Mouse (Mus musculus): Measurements from ENCODE around the gene Tmem43. TPM values are rescaled to one million over a fixed set of nuclear protein-coding genes. Genes with fewer than 3 reads are reported as not detected.

The Tmem43 gene
- polyA plus RNA-seq (2016; fragmentation: Nextera tagmentation; extraction: Ambion mirVana), result 72.0 and 74.8 TPM in 2 replicates

DNA sequence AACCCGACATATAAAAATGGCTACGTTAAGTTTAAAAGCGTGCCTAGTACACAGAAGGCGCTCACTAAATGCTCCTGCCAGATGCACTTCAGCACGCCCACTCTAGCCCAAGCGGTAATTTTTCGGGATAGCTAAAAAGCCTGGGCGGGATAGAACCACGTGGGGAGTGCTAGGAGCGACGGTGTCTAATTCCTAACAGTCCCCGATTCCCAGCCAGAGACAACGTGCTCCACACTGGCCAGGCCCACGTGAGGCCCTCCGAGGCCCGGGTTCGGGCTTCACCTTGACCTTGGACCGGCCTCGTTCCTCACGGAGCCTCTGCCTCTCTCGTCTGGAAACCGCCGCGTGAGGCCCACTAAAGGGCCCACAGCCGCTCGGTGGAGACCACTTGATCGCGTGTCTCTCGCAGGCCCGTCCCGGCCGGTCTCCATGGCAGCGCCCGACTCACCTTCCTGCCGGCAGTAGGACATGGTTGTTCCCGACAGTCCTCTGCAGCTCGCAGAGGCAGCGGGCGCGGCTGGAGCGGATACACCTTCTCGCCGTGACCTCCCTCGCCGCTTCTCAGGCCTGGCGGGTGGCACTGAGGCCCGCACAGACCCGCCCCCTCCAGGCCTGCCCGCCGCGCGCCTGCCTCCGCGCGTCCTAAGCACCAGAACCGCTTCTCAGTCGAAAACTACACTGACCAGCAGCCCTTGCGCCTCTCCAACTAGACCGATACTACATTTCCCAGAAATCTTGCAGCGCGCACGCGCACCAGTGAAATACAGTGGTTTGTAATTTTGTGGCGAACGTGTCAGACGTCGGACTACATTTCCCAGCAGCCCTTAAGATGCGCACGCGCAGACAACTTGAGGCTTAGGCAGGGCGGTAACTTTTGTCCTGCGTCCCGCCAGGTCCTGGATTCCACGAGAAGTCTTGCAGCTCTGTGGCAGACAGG is at the start of gene Tmem43, which contains the start of gene Chchd4:
TSS of gene Tmem43 (plus strand) at position 836 of the 937 bp plus-strand sequence.
TSS of gene Chchd4 (minus strand) at position 679 of the 937 bp plus-strand sequence.
- WGBS, result under 1% methylated on average over 74 of the region's 74 CpGs
- Histone ChIP-seq H3K27ac (replicated peaks) (peak within 1 kb of the TSS; percentile 88), H3K36me3 (peaks cover 54% of the 10 kb centered on the region), H3K9me3 (replicated peaks) (no peaks in the 10 kb centered on the region), H3K4me3 (peak within 1 kb of the TSS; percentile 90), H3K27me3 (ENCODE audit: low read depth, poor library complexity, severe bottlenecking) (no peaks in the 10 kb centered on the region), H3K4me1 (peaks cover 41% of the 10 kb centered on the region)
- DNase-seq (ENCODE audit: low spot score), result peak; percentile 98

DNA sequence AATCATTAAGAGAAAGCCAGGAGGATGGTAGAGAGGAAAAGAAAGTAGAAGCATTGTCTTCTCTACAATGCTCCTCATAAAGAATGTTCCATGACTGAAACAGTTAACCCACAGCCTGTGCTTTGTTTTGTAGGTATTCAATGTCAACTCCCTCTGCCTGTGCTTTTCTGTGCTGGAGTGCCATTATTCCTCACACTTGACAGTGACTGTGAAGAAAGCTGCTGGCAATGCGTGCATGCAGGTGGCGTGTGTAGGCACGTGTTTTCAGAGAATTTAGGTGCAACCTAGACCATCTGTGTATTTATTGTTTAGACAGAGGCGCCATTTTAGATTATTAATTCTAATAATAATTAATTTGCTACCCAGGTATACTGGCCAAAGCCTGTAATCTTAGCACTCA is 49.4 kb upstream of the Tmem43 start:
- Histone ChIP-seq H3K4me3 (no peak overlapping the region), H3K27me3 (ENCODE audit: low read depth, poor library complexity, severe bottlenecking) (peaks cover 9% of the 10 kb centered on the region; the same call in 1 of the 2 replicates), H3K27ac (replicated peaks) (no peak overlapping the region), H3K36me3 (no peaks in the 10 kb centered on the region), H3K9me3 (replicated peaks) (no peaks in the 10 kb centered on the region), H3K4me1 (no peaks in the 10 kb centered on the region)
- no peak for DNase-seq (ENCODE audit: low spot score)
- 76% methylated on average over 4 of the region's 4 CpGs for WGBS

DNA sequence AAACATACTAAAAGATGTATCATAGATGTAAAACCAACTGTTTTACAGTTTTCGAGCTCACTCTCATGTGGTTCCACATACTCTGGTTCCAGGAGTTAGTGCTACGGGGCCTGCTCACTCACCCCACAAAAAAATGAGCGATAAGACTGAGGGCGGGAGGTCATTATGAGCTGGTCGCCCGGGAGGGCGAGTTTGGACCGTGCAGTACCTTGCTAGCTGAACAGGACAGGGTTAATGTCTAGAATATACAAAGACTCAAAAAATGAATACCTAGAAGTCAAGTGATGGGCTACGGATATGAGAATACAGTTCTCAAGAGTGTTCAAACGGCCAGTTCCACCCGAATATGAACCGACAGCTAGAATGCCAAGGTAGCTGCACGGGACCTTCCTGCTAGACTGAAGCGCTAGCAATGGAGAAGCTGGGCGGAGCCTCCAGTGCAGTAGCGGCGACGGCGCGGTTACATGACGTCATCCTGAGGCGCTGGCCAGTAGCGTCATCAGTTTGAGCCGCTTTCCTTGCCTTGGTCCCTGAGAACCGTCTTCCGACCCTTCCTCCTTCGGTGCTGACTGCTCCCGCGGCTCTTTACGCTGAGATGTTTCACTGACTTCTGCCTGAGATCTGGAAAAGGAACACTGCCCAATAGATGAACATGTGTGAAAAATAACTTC is 32.9 kb upstream of the Tmem43 start:
- peaks cover 13% of the 10 kb centered on the region for H3K4me1 ChIP-seq
- H3K27me3 ChIP-seq (ENCODE audit: low read depth, poor library complexity, severe bottlenecking), result peaks cover 11% of the 10 kb centered on the region
- no peaks in the 10 kb centered on the region for H3K9me3 ChIP-seq (replicated peaks)
- 2% methylated on average over 30 of the region's 30 CpGs for WGBS
- H3K36me3 ChIP-seq, result no peaks in the 10 kb centered on the region
- H3K4me3 ChIP-seq, result peak overlapping the region; percentile 76
- DNase-seq (ENCODE audit: low spot score), result peak; percentile 95
- peak overlapping the region; percentile 81 for H3K27ac ChIP-seq (replicated peaks)

DNA sequence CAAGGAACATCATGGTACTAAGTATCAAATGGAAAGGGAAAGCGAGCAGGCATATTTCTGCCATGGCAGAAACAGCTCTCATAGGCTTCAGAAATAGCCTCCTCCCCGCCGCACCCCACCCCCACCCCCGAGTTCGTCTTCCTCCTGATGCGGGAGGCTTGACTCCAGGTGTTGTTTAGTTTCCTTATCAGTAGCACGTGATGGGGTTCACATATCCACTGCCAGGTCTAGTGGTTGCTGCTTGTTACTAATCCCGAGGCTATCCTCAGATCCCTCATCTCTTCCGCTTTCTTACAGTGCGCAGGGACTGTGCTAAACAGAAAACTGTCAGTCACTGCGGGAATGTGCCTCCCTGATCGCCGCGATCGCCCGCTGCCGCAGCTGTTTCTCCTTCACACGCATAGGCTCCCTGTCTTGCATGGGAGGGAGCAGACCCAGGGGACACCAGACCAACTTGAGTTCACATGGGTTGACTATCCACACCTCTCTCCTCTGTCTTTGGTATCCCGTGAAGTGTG is 32.3 kb upstream of the Tmem43 start:
- Histone ChIP-seq H3K4me1 (peaks cover 13% of the 10 kb centered on the region), H3K9me3 (replicated peaks) (no peaks in the 10 kb centered on the region), H3K27ac (replicated peaks) (peak overlapping the region; percentile 81), H3K27me3 (ENCODE audit: low read depth, poor library complexity, severe bottlenecking) (peaks cover 9% of the 10 kb centered on the region), H3K36me3 (no peaks in the 10 kb centered on the region), H3K4me3 (peak overlapping the region; percentile 76)
- WGBS, result 6% methylated on average over 19 of the region's 19 CpGs
- no peak for DNase-seq (ENCODE audit: low spot score)

DNA sequence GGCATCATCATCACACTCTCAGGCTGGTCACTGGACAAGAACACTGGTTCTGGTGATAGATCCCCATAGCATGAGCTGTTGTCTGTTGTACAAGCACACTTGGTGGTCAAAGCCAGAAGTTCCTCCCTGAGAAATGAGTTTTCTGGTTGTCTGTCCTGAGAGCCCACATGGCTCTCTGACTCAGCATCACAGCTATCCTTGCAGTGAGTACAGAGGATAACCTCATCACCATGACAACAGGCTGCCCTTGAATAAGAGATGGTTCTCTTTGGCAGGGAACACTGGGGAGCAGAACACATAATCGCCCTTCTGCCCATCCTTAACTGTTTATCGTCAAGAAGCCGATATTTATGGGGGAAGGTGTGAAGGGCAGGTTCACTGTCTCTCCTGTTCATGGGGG is 28.2 kb upstream of the Tmem43 start:
- Histone ChIP-seq H3K27ac (replicated peaks) (no peak overlapping the region), H3K4me1 (peaks cover 10% of the 10 kb centered on the region), H3K4me3 (no peak overlapping the region), H3K9me3 (replicated peaks) (no peaks in the 10 kb centered on the region), H3K36me3 (no peaks in the 10 kb centered on the region), H3K27me3 (ENCODE audit: low read depth, poor library complexity, severe bottlenecking) (no peaks in the 10 kb centered on the region)
- WGBS, result 82% methylated on average over 3 of the region's 3 CpGs
- DNase-seq (ENCODE audit: low spot score), result no peak

DNA sequence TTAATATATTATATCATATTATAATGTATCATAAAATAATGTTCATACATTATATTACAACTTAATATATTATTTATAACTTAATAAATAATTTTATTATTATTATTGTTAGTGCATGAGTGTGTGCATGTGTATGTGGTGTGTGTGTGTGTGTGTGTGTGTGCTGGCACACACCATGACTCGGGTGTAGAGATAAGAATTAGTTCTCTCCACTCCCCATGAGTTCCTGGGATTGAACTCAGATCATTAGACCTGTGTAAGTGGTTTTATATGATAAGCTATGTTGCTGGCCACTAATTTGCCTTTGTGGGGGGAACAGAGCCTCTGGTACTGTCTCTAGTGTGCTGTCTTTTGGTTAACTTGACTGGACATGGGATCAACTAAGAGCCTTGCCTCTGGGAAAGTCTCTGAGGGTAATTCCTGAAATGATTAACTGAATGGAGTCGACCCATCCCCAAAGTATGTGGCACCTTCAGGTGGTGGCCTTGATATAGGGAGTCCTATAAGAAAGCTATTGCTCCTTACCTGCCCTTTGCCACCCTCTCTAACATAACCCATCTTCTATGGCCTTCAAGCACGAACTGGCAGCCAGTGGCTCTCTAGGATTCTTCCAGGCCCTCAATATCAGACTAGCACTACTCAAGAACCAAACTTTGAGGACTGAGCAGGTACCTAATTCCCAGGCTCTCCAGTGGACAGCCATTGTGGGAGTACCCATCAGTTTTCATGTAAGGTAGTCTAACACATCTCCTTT is 23.9 kb upstream of the Tmem43 start:
- no peak for DNase-seq (ENCODE audit: low spot score)
- Histone ChIP-seq H3K27ac (replicated peaks) (no peak overlapping the region), H3K4me3 (no peak overlapping the region), H3K4me1 (peaks cover 11% of the 10 kb centered on the region), H3K36me3 (no peaks in the 10 kb centered on the region), H3K27me3 (ENCODE audit: low read depth, poor library complexity, severe bottlenecking) (no peaks in the 10 kb centered on the region), H3K9me3 (replicated peaks) (no peaks in the 10 kb centered on the region)
- WGBS, result 73% methylated on average over 3 of the region's 3 CpGs

DNA sequence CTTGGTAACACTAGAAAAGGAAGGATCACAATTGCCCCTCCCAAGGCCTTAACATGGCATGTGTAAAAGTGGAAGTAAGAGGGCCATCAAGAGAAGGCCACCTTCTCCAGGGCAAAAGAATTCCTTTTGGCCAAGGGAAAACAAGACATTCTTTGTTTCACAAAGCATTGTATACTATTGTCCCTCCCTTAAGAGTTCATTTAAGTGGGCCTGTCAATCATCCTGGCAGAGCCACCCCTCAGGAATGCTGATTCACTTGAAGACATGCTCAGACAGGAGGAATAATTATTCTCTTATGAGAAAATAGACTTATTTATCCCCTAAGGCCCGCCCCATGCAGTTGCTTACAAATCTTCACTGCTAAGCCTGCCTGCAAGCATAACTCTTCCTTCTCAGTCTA is 21.4 kb upstream of the Tmem43 start:
- H3K4me1 ChIP-seq, result peaks cover 11% of the 10 kb centered on the region
- no peaks in the 10 kb centered on the region for H3K9me3 ChIP-seq (replicated peaks)
- H3K27me3 ChIP-seq (ENCODE audit: low read depth, poor library complexity, severe bottlenecking), result no peaks in the 10 kb centered on the region
- WGBS, result 69% methylated on average over 1 of the region's 1 CpGs
- no peaks in the 10 kb centered on the region for H3K36me3 ChIP-seq
- no peak for DNase-seq (ENCODE audit: low spot score)
- H3K4me3 ChIP-seq, result no peak overlapping the region
- H3K27ac ChIP-seq (replicated peaks), result no peak overlapping the region

DNA sequence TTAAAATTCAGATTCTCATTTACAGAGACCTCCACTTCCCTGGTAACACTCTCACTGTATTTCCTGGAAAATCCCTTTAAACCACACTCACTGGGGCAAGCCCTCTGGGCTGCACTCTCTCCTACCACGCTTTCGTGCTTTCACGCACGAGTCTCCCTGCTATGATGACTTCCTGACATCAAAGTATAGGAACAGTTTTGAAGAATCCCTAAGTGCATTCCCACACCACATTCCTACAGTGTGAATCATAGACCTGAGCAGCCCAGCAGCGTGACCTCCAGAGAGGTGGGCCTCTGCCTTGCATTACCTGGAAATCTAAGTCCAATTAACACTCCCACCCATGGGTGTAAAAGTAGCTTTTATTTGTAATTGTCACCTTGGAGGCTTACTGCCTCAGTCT is 19.0 kb upstream of the Tmem43 start:
- Histone ChIP-seq H3K36me3 (no peaks in the 10 kb centered on the region), H3K9me3 (replicated peaks) (no peaks in the 10 kb centered on the region), H3K4me1 (peaks cover 11% of the 10 kb centered on the region), H3K27ac (replicated peaks) (no peak overlapping the region), H3K4me3 (no peak overlapping the region), H3K27me3 (ENCODE audit: low read depth, poor library complexity, severe bottlenecking) (no peaks in the 10 kb centered on the region)
- WGBS, result 69% methylated on average over 5 of the region's 5 CpGs
- DNase-seq (ENCODE audit: low spot score), result no peak

DNA sequence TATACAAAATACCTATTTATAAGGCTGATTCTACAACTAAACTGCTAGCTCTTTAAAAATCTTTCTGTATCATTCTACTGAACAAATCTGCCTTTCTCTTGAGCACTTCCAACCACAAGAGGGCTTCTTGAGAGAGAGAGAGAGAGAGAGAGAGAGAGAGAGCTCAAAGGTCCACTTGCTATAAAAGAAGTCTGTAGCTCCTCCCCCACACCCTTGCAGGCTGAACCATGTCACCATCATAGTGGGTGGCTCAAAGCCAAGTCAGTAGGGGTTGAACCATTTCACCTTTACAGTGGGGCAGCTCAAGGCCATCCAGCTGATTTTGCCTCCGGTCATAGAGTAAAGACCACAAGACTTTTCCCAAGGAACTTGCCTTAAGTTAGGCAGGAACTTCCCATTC is 14.0 kb upstream of the Tmem43 start:
- Histone ChIP-seq H3K4me1 (no peaks in the 10 kb centered on the region), H3K27me3 (ENCODE audit: low read depth, poor library complexity, severe bottlenecking) (no peaks in the 10 kb centered on the region), H3K9me3 (replicated peaks) (no peaks in the 10 kb centered on the region), H3K4me3 (no peak overlapping the region), H3K27ac (replicated peaks) (no peak overlapping the region), H3K36me3 (peaks cover 23% of the 10 kb centered on the region)
- 86% methylated on average over 1 of the region's 1 CpGs for WGBS
- DNase-seq (ENCODE audit: low spot score), result no peak

DNA sequence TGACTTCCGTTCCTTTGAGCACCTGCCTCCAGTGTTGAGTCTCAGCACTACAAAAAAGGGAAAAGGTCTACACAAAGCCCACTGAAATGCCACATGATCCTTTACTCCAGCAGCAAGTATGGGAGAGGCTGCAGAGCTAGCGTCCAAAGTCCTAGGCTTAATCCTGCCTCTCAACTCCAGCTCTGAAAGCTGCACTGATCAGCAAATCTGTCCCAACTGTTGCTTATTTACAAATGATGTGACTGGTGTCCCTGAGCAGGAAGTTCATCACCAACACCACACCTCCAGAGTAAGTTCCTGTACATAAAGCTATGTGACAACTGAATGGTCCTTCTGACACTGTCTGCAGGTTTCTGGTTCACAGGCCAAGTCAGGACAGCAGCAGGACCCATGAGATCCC is 7.7 kb upstream of the Tmem43 start:
- no peaks in the 10 kb centered on the region for H3K27me3 ChIP-seq (ENCODE audit: low read depth, poor library complexity, severe bottlenecking)
- no peaks in the 10 kb centered on the region for H3K4me1 ChIP-seq
- DNase-seq (ENCODE audit: low spot score), result no peak
- peaks cover 80% of the 10 kb centered on the region for H3K36me3 ChIP-seq
- no peaks in the 10 kb centered on the region for H3K9me3 ChIP-seq (replicated peaks)
- no peak overlapping the region for H3K27ac ChIP-seq (replicated peaks)
- H3K4me3 ChIP-seq, result no peak overlapping the region
- 88% methylated on average over 2 of the region's 2 CpGs for WGBS

DNA sequence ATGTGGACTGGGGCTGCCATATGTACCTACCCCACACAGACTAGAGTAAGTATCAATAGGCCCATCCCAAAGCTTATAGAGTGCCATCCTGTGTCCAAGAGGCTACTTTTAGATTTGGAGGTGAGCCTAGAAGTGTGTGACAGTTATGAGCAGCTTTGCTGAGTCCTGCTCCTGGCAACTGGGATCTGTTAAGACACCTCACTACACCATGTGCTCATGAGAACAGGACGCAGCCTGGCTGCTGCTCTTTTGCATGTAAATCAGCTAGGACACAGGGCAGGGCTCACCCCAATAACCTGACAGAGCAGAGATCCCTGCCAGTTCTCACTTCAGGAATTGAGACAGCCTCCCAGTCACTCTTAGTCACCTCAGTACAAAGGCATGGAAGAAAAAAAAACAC is 6.4 kb upstream of the Tmem43 start:
- 94% methylated on average over 1 of the region's 1 CpGs for WGBS
- Histone ChIP-seq H3K27me3 (ENCODE audit: low read depth, poor library complexity, severe bottlenecking) (no peaks in the 10 kb centered on the region), H3K4me1 (peaks cover 6% of the 10 kb centered on the region), H3K27ac (replicated peaks) (no peak overlapping the region), H3K36me3 (peaks cover 83% of the 10 kb centered on the region), H3K4me3 (no peak overlapping the region), H3K9me3 (replicated peaks) (no peaks in the 10 kb centered on the region)
- no peak for DNase-seq (ENCODE audit: low spot score)

DNA sequence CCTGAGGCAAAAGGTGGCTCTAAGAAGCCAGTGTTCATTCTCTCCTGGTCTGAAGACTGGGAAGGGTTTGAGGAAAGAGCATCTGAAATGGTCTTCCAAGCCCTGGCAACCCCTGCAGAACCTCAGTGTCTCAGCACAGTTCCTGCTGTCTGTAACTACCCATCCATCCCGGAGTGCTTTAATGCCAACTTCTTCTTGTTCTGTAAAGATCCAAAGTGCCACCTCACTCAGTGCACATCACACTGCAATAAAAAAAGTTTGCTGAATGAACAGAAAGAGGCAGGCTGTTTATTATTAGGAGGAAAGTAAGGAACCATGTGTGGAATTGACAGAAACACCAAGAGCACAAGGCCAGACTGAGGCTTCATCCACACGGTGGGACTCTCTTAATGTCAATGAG is 2.8 kb upstream of the Tmem43 start:
- 91% methylated on average over 2 of the region's 2 CpGs for WGBS
- Histone ChIP-seq H3K36me3 (peaks cover 54% of the 10 kb centered on the region), H3K27me3 (ENCODE audit: low read depth, poor library complexity, severe bottlenecking) (no peaks in the 10 kb centered on the region)

More for the DNA sequence above, 2.8 kb upstream of the Tmem43 start:
- no peaks in the 10 kb centered on the region for H3K9me3 ChIP-seq (replicated peaks)
- DNase-seq (ENCODE audit: low spot score), result no peak
- peaks cover 33% of the 10 kb centered on the region for H3K4me1 ChIP-seq
- no peak overlapping the region for H3K27ac ChIP-seq (replicated peaks)
- no peak overlapping the region for H3K4me3 ChIP-seq
